Mouse (Mus musculus) bone marrow, adult 2 months (tissue): ENCODE data around the gene Tulp2.

ENCODE experiments used
- CTCF ChIP-seq: fragments of 200-500 bp; IDR thresholded peaks from 2 replicates; pipeline ENCODE4 v1.5.1; 2011; ENCODE audit warnings: low read length, control low read depth; ENCODE audit not compliant: control insufficient read depth, insufficient read depth
- POLR2A ChIP-seq: fragments of 200-500 bp; IDR thresholded peaks from 2 replicates; pipeline ENCODE4 v1.6.1; 2011; ENCODE audit warnings: low read depth, mild to moderate bottlenecking, control low read depth, low read length, borderline replicate concordance; ENCODE audit not compliant: control insufficient read depth

- TF ChIP-seq CTCF, result peak; percentile 85
- no peak for TF ChIP-seq POLR2A
Observed at GRCm38 (mm10) chr7:45451344-45451982, 30.2 kb upstream of the Tulp2 start.
